Mouse (Mus musculus) inflammation-experienced regulatory T-cells, adult 6 months (primary cell): ENCODE measurements around the gene Robo3. TPM values are rescaled to one million over a fixed set of nuclear protein-coding genes. Genes with fewer than 3 reads are reported as not detected.

Source experiments
- ATAC-seq: one replicate; pipeline ENCODE4 v1.8.0; 2017
- polyA plus RNA-seq, 3 experiments: library from polyadenylated mRNA; unstranded; fragments of 100-300 nt; shearing (Covaris generic); gene quantifications; one replicate each; pipeline ENCODE4 v1.2.1; 2017

Robo3 gene
- polyA plus RNA-seq, 3 experiments from 2014 or later = not detected

DNA sequence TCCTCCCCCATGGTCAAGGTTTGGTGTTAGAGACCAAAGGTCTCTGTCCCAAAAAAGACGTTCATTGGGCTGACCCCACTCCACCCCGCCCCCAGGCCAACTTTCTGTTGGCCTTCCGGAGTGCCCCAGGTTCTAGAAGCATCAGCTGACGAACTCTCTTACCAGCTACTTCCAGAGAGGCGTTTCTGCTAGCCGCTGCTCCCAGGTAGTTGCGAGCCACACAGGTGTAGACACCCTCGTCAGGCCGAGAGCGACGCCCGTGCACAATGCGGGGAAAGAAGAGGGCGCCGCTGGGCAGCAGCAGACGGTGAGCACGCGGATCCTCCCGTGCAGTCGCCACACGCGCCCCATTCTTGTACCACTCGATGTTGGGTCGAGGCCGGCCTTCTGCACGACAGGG is 3.7 kb downstream of the Robo3 start:
- no peak for ATAC-seq

GRCm38 (mm10) chr9:37421239-37421638 is 11.8 kb downstream of the Robo3 start:
- ATAC-seq = peak; percentile 23

GRCm38 (mm10) chr9:37420676-37421075 is 12.4 kb downstream of the Robo3 start:
- ATAC-seq = peak; percentile 87

- ATAC-seq = no peak
Observed at GRCm38 (mm10) chr9:37418791-37419190, 14.3 kb downstream of the Robo3 start.

GRCm38 (mm10) chr9:37414666-37415065 is 18.4 kb downstream of the Robo3 start:
- ATAC-seq = no peak

DNA sequence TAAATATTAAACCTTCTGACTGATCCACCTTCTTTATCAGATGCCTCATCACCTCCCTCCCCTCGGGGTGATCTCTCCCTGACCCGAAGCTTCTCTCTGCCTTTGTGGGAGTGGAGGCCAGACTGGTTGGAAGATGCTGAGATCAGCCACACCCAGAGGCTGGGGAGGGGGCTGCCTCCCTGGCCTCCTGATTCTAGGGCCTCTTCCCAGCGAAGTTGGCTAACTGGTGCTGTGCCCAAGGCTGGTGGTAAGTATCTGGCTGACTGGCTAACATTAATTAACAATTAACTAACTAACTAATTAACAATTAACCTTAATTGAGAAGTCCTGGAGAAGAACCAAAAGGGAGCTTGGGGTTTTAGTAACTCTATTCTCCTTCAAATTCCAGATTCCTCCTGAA is 20.1 kb downstream of the Robo3 start:
- no peak for ATAC-seq

DNA sequence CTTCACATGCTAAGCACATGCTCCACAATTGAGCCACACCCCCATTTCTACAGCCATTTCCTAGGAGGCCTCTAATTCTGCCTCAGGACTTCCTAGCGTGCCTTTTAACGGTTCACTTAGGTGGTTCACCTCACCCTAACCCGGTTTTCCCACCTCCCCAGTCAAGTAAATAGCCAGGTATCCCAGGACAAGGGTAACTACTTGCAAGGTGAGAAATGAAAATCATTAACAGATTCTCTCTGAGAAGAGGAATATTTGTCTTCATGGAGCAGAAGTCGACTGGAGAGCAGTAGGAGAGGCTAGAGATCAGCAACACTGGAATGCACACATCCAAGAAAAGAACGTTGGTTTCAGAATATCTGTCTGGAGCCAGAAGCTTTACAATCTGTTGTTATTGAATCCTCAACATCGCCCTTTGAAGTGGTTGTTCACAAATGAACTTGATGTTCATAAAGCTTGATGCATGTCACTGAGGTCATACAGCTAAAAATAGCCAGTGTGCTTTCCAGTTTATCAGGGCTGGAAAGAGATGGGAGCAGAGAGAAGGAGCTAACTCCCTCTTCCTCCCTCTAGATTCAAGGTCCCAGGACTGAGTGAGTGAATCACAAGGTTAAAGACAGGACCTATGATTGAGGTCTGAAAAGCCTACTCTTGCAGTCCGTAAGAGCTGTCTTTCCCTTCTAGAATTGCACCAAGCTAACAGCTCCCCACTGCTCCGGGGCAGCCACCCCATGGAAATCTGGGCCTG is 23.2 kb downstream of the Robo3 start:
- no peak for ATAC-seq

GRCm38 (mm10) chr9:37407850-37408502 is 25.1 kb downstream of the Robo3 start:
- ATAC-seq = no peak

DNA sequence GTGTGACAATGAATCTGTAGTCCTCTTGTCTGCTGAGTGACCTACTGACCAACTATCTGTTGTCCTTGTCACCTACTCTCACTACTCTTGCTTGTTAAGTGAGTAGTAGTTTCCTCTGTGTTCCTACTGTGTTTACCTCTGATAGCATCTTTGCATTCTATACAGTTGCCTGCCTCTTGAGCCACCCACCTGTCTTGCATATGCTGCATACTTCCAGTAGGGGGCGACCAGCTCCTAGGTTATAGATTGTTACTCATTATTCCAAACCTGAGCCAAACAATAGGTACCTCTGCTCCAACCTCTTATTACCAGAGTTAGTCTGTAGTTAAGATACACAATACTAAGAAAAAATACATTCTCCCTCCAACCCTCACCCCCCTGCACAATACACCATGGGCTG is 26.7 kb downstream of the Robo3 start:
- peak; percentile 80 for ATAC-seq

DNA sequence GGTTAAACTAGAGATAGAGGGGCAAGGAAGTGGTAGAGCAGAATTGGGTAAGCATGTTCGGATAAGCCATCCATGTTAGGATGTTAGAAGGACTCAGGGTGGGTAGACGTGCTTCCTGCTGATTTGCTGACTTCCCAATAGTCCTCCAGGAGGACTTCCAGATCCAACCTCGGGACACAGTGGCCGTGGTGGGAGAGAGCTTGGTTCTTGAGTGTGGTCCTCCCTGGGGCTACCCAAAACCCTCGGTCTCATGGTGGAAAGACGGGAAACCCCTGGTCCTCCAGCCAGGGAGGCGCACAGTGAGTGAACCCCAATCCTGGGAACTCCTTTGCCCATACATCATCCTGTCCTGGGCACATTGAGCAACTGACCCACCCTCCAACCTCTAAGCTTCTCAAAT is 30.0 kb downstream of the Robo3 start:
- ATAC-seq = no peak

GRCm38 (mm10) chr9:37402501-37402900 is 30.5 kb downstream of the Robo3 start:
- no peak for ATAC-seq

GRCm38 (mm10) chr9:37401802-37402201 is 31.2 kb downstream of the Robo3 start, which contains the start of gene Robo4:
Gene Robo4 (plus strand): TSS chr9:37401897.
- ATAC-seq = no peak

DNA sequence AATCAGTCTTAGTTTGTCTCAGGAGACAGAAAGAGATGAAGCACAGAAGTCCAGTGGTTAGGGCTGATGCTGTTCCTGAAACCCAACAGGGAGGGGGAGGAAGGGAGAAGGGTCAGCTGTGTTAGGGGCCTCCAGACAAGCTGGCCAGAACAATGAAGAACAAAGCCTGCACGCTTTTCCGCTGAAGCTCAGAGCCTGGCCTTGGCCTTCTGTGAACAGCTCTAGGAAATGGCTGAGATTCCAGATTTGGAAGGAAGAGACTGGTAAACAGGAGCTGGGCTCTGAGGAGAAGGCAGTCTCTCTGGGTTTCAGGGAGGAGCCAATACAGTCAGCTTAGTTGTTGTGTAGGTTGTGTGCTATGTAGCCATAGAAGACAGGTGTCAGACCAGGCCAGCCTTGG is 32.5 kb downstream of the Robo3 start:
- ATAC-seq = no peak

- no peak for ATAC-seq
Observed at GRCm38 (mm10) chr9:37393482-37394131, 39.4 kb downstream of the Robo3 start.

DNA sequence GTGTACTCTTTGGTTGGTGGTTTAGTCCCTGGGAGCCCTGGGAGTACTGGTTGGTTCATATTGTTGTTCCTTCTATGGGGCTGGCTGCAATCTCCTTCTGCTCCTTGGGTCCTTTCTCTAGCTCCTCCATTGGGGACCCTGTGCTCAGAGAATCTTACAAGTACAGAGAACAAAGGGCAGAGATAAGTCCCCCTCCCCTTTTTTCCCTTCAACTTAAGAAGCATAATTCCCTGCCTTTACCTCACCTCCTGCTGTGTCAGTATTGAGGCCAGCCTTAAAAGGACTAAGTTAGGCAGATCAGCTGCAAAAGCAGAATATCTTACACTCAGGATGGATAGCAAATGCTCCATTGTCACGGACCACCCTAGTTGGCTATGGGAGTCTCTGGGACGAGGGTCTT is 41.0 kb downstream of the Robo3 start:
- ATAC-seq = no peak

- no peak for ATAC-seq
Observed at GRCm38 (mm10) chr9:37390891-37391290, 42.2 kb downstream of the Robo3 start.

GRCm38 (mm10) chr9:37384284-37385182 is 48.5 kb downstream of the Robo3 start:
- no peak for ATAC-seq

- no peak for ATAC-seq
Observed at GRCm38 (mm10) chr9:37383161-37383560, 49.9 kb downstream of the Robo3 start.

DNA sequence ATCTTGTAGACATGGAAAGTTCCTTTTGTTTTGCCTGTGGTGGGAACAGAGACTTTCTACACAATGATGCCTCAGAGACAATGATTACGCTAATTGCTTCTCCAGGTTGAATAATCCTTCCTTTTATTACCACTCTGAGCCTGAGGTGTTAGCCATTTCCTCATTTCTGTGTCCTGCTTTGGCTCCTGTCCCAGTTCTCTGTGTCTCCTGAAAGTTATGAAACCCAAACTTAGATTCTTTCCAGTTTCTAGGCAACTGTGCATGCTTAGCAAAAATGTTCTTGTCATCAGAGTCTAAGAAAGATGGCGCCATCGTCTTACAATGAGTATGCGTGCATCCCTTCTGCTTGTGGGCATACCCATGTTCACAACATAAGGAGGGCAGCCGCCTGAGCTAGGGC is 57.3 kb downstream of the Robo3 start:
- ATAC-seq = no peak

DNA sequence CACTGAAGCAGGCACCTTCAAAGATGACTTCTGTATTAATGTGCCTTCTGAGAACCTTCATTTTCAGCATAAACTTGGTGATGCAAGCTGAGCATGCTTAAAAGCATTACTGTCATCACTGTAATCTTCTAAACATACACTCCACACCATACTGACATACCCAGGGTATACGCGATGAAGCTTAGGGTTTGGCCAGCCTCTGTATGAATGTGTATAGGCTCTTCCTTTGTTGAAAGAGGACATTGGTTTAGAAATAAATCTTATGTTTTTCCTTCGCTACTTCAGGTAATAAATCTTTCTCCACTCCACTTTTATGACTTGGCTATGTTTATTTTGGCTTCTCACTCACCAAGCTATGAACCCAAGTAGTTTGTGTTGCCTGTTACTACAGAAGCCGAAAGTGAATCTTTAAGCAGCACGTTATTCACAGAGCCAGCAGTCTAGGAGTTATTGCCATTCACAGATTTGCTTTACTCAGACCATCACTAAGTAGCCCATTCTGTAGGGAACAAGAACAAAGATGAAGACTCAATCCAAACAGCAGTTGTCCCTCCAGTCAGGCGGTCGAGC is 61.7 kb downstream of the Robo3 start:
- no peak for ATAC-seq

DNA sequence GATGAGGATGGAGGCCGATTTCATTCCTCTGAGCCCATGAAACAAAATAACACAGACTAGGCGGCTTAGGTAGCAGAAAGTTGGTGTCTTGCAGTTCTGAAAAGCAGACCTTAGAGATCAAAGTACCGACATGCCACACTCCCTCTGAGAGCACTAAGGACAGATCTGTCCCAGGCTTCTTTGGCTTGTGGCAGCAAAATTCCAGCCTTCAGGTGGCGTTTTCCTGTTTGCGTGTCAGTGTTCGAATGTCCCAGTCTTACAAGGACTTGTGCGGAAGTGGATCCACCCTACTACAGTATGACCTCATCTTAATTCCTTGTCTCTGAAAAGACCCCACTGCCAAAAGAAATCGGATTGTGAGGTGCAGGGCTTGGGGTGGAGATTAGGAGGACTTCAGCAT is 64.2 kb downstream of the Robo3 start:
- ATAC-seq = no peak

DNA sequence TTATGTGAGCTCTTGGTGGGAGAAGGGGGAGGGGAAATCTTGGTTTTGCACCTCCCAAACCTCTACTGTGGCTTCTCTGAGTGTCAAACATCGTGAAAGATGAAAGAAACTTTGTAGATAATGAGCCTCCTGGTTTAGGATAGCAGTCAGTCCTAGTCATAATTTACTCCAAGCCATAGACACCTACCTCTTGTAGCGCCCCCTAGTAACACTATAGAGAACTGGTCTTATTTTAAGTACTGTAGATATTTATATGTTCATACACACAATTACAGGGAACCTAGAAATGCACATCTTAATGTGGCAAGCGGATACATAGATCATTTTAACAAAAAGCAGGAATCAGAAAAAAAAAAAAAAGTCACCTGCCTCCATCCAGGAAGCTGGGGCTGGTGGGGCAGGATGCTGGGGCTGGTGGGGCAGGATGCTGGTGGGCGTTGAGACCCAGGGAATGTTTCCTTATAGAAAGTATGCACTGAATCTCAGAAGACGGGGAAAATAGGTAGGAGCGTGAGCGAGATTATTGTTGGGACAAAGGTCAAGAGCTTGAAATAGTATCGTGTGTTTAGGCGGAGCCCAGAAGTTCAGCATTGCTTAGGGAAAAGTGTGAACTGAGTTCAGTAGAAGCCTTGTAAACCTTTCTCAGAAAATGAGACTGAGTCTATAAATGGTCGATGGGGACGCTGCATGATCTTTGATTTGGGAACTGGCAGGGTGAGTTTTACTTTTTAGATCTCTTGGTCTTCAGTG is 64.8 kb downstream of the Robo3 start:
- ATAC-seq = no peak
